Comparison of ENCODE assay signal across 9 mouse cellular contexts in the genomic region with DNA sequence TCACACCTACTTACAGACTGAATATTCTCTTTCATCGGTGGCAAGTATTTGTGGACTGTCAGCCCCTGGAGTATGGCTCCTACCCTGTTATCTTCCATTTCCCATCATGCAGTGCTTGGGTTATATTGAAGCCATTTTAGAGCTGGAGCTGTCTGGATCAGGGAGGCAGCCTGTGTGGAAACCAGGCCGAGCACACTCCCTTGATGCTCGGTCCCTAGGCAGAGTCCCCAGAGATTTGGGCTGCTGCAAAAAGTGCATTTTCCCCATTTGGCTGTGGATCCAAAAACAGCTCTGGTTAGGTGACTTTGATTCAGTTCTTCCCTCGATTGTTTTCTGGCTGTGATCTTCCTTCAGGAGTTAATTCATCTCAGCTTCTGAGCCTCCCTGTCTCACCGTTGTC. TPM values are rescaled to one million over a fixed set of nuclear protein-coding genes. Genes with fewer than 3 reads are reported as not detected.
DNase-seq lines count a peak whose midpoint lies in the region; ATAC-seq and TF ChIP-seq lines count a peak whose summit lies in the region.
"Had no signal": no experiment of that assay in that cellular context is flagged by ENCODE, and none has a peak within 500 bp of the region (broad histone marks: within the 10 kb centered on the region; RNA-seq: fewer than 3 reads in every experiment).

No protein-coding gene starts in this region.

- H3K4me3 ChIP-seq in layer of hippocampus, adult 2 months, result peak overlapping the region; percentile 94
- no peak overlapping the region for H3K4me3 ChIP-seq in heart, postnatal 0 days (ENCODE audit: low read depth, low read length)
- no peak overlapping the region for H3K4me3 ChIP-seq in midbrain, embryonic 14.5 days (replicated peaks; ENCODE audit: low read depth, low read length)

- H3K9ac ChIP-seq in heart, postnatal 0 days (replicated peaks; ENCODE audit: low read depth, low read length), result no peak overlapping the region
- H3K9ac ChIP-seq in midbrain, embryonic 14.5 days (replicated peaks; ENCODE audit: low read length), result no peak overlapping the region; the same call in 1 of the 2 replicates

- no peaks in the 10 kb centered on the region for H3K27me3 ChIP-seq in heart, postnatal 0 days (ENCODE audit: control insufficient read depth, insufficient read depth, low read length)
- H3K27me3 ChIP-seq in midbrain, embryonic 14.5 days (ENCODE audit: control insufficient read depth, insufficient read depth, low read length), result no peaks in the 10 kb centered on the region

- 40% methylated on average over 5 of the region's 5 CpGs for WGBS in heart, postnatal 0 days
- WGBS in midbrain, embryonic 14.5 days, result 82% methylated on average over 5 of the region's 5 CpGs

- H3K27ac ChIP-seq in layer of hippocampus, adult 2 months, result peak overlapping the region; percentile 99
- no peak overlapping the region for H3K27ac ChIP-seq in heart, postnatal 0 days (ENCODE audit: low read depth)
- H3K27ac ChIP-seq in midbrain, embryonic 14.5 days (replicated peaks; ENCODE audit: low read depth, low read length), result no peak overlapping the region

- peaks cover 31% of the 10 kb centered on the region for H3K4me1 ChIP-seq in heart, postnatal 0 days (ENCODE audit: control insufficient read depth, insufficient read depth)
- peaks cover 17% of the 10 kb centered on the region for H3K4me1 ChIP-seq in midbrain, embryonic 14.5 days (ENCODE audit: control insufficient read depth, insufficient read depth, low read length)

- no peak for ATAC-seq in heart, postnatal 0 days (ENCODE audit: insufficient read depth, low read depth)
- ATAC-seq in midbrain, embryonic 14.5 days (ENCODE audit: low FRiP score, low TSS enrichment), result no peak

- peak overlapping the region; percentile 95; the same call in 1 of the 2 replicates for H3K4me2 ChIP-seq in heart, postnatal 0 days (ENCODE audit: low read depth, low read length)
- H3K4me2 ChIP-seq in midbrain, embryonic 14.5 days (ENCODE audit: low read length), result peak overlapping the region; percentile 86

- H3K36me3 ChIP-seq in heart, postnatal 0 days (replicated peaks; ENCODE audit: control insufficient read depth, insufficient read depth, low read length), result peaks cover 9% of the 10 kb centered on the region
- peaks cover 4% of the 10 kb centered on the region; the same call in 1 of the 2 replicates for H3K36me3 ChIP-seq in midbrain, embryonic 14.5 days (ENCODE audit: control insufficient read depth, insufficient read depth, low read length)

- no peak for TF ChIP-seq EP300 in heart, postnatal 0 days (IDR thresholded peaks at IDR 0.05; ENCODE audit: low read depth)

- no peaks in the 10 kb centered on the region for H3K9me3 ChIP-seq in heart, postnatal 0 days (replicated peaks; ENCODE audit: control insufficient read depth, low read length)
- H3K9me3 ChIP-seq in midbrain, embryonic 14.5 days (ENCODE audit: control insufficient read depth, low read length), result no peaks in the 10 kb centered on the region

- DNase-seq in adrenal gland, postnatal 10 days, result peak; percentile 55
- DNase-seq in adrenal gland, postnatal 36 days, result no peak
- DNase-seq in layer of hippocampus, adult 2 months (ENCODE audit: low spot score in 2 of 2), result no peak
- no peak for DNase-seq in layer of hippocampus, adult 9-11 months
- no peak for DNase-seq in heart, postnatal 0 days (ENCODE audit: low spot score)
- DNase-seq in midbrain, embryonic 14.5 days, result no peak
- no peak for DNase-seq in thymus, postnatal 4 days
- DNase-seq in urinary bladder, postnatal 10 days (ENCODE audit: low spot score), result no peak
- DNase-seq: cerebellum, adult 9-10 months had no signal

- no peak for TF ChIP-seq CTCF in layer of hippocampus, adult 2 months (conservative IDR thresholded peaks at IDR 0.05)
- TF ChIP-seq CTCF in heart, postnatal 0 days (IDR thresholded peaks at IDR 0.05; ENCODE audit: low read depth), result no peak

RNA-seq across cellular contexts. Expression of a gene that starts 2.1 kb away (rescaled TPM):
- total RNA-seq in adrenal gland, postnatal 10 days (2021), result 100 to 1,000 TPM; 248 to 255 TPM
- 100 to 1,000 TPM; 264 to 302 TPM for total RNA-seq in adrenal gland, postnatal 36 days (2021)
- total RNA-seq in layer of hippocampus, adult 2 months (2021), result 100 to 1,000 TPM; 520 to 529 TPM
- total RNA-seq in heart, postnatal 0 days (2014; rRNA removed; ENCODE audit: low replicate concordance), result 31.8 and 35.0 TPM in 2 replicates
- 157 and 158 TPM in 2 replicates for polyA plus RNA-seq in heart, postnatal 0 days (2015; fragmentation: Nextera tagmentation; extraction: Ambion mirVana)
- polyA plus RNA-seq in midbrain, embryonic 14.5 days (2014; fragmentation: Nextera tagmentation; extraction: Ambion mirVana), result 394 and 437 TPM in 2 replicates

RNA-seq across cellular contexts. Expression of a gene that starts 28.4 kb away (rescaled TPM):
- total RNA-seq in adrenal gland, postnatal 10 days (2021), result 1 to 10 TPM; 1.9 to 2.5 TPM
- 1 to 10 TPM; 1.2 to 1.9 TPM for total RNA-seq in adrenal gland, postnatal 36 days (2021)
- total RNA-seq in layer of hippocampus, adult 2 months (2021), result 1 to 10 TPM; 1.1 to 1.2 TPM
- total RNA-seq in heart, postnatal 0 days (2014; rRNA removed; ENCODE audit: low replicate concordance), result not detected in 2 replicates
- 0.56 and 1.0 TPM in 2 replicates for polyA plus RNA-seq in heart, postnatal 0 days (2015; fragmentation: Nextera tagmentation; extraction: Ambion mirVana)
- 0.92 and 1.6 TPM in 2 replicates for polyA plus RNA-seq in midbrain, embryonic 14.5 days (2014; fragmentation: Nextera tagmentation; extraction: Ambion mirVana)
